Mouse (Mus musculus) testis, adult 2 months (tissue): Measurements from ENCODE around the gene Spock1.
A peak's percentile ranks its signal among the peaks of the same experiment; 100 is the strongest.

ENCODE experiments used
- CTCF ChIP-seq: fragments of 200-500 bp; IDR thresholded peaks from 2 replicates; pipeline ENCODE4 v1.5.1; 2012; ENCODE audit warnings: low read depth, mild to moderate bottlenecking, inconsistent platforms, low read length, moderate library complexity; ENCODE audit not compliant: control insufficient read depth, insufficient read depth, insufficient replicate concordance
- POLR2A ChIP-seq: fragments of 200-500 bp; IDR thresholded peaks from 2 replicates; pipeline ENCODE4 v1.6.1; 2012; ENCODE audit warnings: low read depth, mild to moderate bottlenecking, inconsistent platforms, low read length, moderate library complexity; ENCODE audit not compliant: control insufficient read depth

DNA sequence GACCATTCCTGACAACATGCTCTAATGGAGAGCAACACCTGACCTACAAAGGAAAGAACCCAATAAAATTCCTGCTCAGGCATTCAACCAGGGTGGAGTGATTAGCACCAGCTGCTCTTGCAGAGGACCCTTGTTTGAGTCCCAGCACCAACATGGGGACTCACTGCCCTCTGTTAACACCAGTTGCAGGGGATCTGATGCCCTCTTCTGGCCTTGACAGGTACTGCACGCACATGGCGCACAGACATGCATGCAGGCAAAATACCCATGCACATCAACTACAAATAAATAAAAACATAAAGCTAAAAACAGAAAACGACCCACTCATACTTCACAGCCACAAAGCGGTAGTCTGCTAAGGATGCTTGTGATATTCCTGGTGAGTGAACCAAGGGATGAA, 119.8 kb downstream of the Spock1 start:
- TF ChIP-seq CTCF (peak; percentile 91; the same call in 1 of the 2 replicates), POLR2A (no peak)
